Mouse (Mus musculus): ENCODE data around the gene Sh3d19. TPM values are rescaled to one million over a fixed set of nuclear protein-coding genes. Genes with fewer than 3 reads are reported as not detected.

Sh3d19 gene
- polyA plus RNA-seq, 1 experiment = 64.7 TPM

- peak overlapping the region; percentile 63 for H3K4me3 ChIP-seq (replicated peaks; ENCODE audit: extremely low read depth, low read depth, low read length)
- peaks cover 18% of the 10 kb centered on the region for H3K4me1 ChIP-seq (ENCODE audit: control insufficient read depth, insufficient read depth, low read length)
- peak; percentile 19 for DNase-seq
- WGBS = 11% methylated on average over 3 of the region's 3 CpGs
- TF ChIP-seq POLR2A (IDR thresholded peaks at IDR 0.05; ENCODE audit: borderline replicate concordance, extremely low read depth, low read depth, low read length) = no peak
- TF ChIP-seq CTCF (IDR thresholded peaks at IDR 0.05; ENCODE audit: insufficient read depth, low read length) = no peak
Observed at GRCm38 (mm10) chr3:86038648-86039047, 67.7 kb downstream of the Sh3d19 start.

- Histone ChIP-seq H3K4me3 (replicated peaks; ENCODE audit: extremely low read depth, low read depth, low read length) (no peak overlapping the region), H3K4me1 (ENCODE audit: control insufficient read depth, insufficient read depth, low read length) (peaks cover 18% of the 10 kb centered on the region)
- DNase-seq = no peak
- TF ChIP-seq POLR2A (IDR thresholded peaks at IDR 0.05; ENCODE audit: borderline replicate concordance, extremely low read depth, low read depth, low read length) (no peak), CTCF (IDR thresholded peaks at IDR 0.05; ENCODE audit: insufficient read depth, low read length) (no peak)
- 51% methylated on average over 14 of the region's 14 CpGs for whole genome bisulfite sequencing
Observed at GRCm38 (mm10) chr3:86040286-86041201, 69.6 kb downstream of the Sh3d19 start.

- Histone ChIP-seq H3K4me3 (replicated peaks; ENCODE audit: extremely low read depth, low read depth, low read length) (no peak overlapping the region), H3K4me1 (ENCODE audit: control insufficient read depth, insufficient read depth, low read length) (no peaks in the 10 kb centered on the region; the same call in 1 of the 2 replicates)
- WGBS = 95% methylated on average over 9 of the region's 9 CpGs
- DNase-seq = no peak
- TF ChIP-seq CTCF (IDR thresholded peaks at IDR 0.05; ENCODE audit: insufficient read depth, low read length) (no peak), POLR2A (IDR thresholded peaks at IDR 0.05; ENCODE audit: borderline replicate concordance, extremely low read depth, low read depth, low read length) (no peak)
Observed at GRCm38 (mm10) chr3:86047686-86048408, 76.9 kb downstream of the Sh3d19 start.

- no peak for DNase-seq
- no peaks in the 10 kb centered on the region; the same call in 1 of the 2 replicates for H3K4me1 ChIP-seq (ENCODE audit: control insufficient read depth, insufficient read depth, low read length)
- 91% methylated on average over 2 of the region's 2 CpGs for WGBS
- H3K4me3 ChIP-seq (replicated peaks; ENCODE audit: extremely low read depth, low read depth, low read length) = no peak overlapping the region
- no peak for TF ChIP-seq POLR2A (IDR thresholded peaks at IDR 0.05; ENCODE audit: borderline replicate concordance, extremely low read depth, low read depth, low read length)
- TF ChIP-seq CTCF (IDR thresholded peaks at IDR 0.05; ENCODE audit: insufficient read depth, low read length) = no peak
Observed at GRCm38 (mm10) chr3:86049041-86049440, 78.1 kb downstream of the Sh3d19 start.

GRCm38 (mm10) chr3:86056678-86057077 is 85.8 kb downstream of the Sh3d19 start:
- TF ChIP-seq CTCF (IDR thresholded peaks at IDR 0.05; ENCODE audit: insufficient read depth, low read length) = no peak
- TF ChIP-seq POLR2A (IDR thresholded peaks at IDR 0.05; ENCODE audit: borderline replicate concordance, extremely low read depth, low read depth, low read length) = no peak
- DNase-seq = peak; percentile 33
- Histone ChIP-seq H3K4me1 (ENCODE audit: control insufficient read depth, insufficient read depth, low read length) (peaks cover 8% of the 10 kb centered on the region), H3K4me3 (replicated peaks; ENCODE audit: extremely low read depth, low read depth, low read length) (no peak overlapping the region)
- WGBS = 31% methylated on average over 4 of the region's 4 CpGs

- WGBS = 54% methylated on average over 6 of the region's 6 CpGs
Observed at GRCm38 (mm10) chr3:86057436-86058095, 86.7 kb downstream of the Sh3d19 start.

GRCm38 (mm10) chr3:86069646-86070250 is 98.8 kb downstream of the Sh3d19 start:
- WGBS = 88% methylated on average over 11 of the region's 11 CpGs
- TF ChIP-seq POLR2A (IDR thresholded peaks at IDR 0.05; ENCODE audit: borderline replicate concordance, extremely low read depth, low read depth, low read length) (no peak), CTCF (IDR thresholded peaks at IDR 0.05; ENCODE audit: insufficient read depth, low read length) (peak; percentile 31; the same call in 1 of the 2 replicates)

More at GRCm38 (mm10) chr3:86057436-86058095, 86.7 kb downstream of the Sh3d19 start:
- Histone ChIP-seq H3K4me3 (replicated peaks; ENCODE audit: extremely low read depth, low read depth, low read length) (no peak overlapping the region), H3K4me1 (ENCODE audit: control insufficient read depth, insufficient read depth, low read length) (peaks cover 8% of the 10 kb centered on the region)
- no peak for DNase-seq
- TF ChIP-seq POLR2A (IDR thresholded peaks at IDR 0.05; ENCODE audit: borderline replicate concordance, extremely low read depth, low read depth, low read length) = no peak
- TF ChIP-seq CTCF (IDR thresholded peaks at IDR 0.05; ENCODE audit: insufficient read depth, low read length) = no peak

GRCm38 (mm10) chr3:86070799-86071198 is 99.9 kb downstream of the Sh3d19 start:
- WGBS = 91% methylated on average over 7 of the region's 7 CpGs
- DNase-seq = no peak
- no peak for TF ChIP-seq POLR2A (IDR thresholded peaks at IDR 0.05; ENCODE audit: borderline replicate concordance, extremely low read depth, low read depth, low read length)
- H3K4me3 ChIP-seq (replicated peaks; ENCODE audit: extremely low read depth, low read depth, low read length) = no peak overlapping the region
- H3K4me1 ChIP-seq (ENCODE audit: control insufficient read depth, insufficient read depth, low read length) = no peaks in the 10 kb centered on the region; the same call in 1 of the 2 replicates

More at GRCm38 (mm10) chr3:86069646-86070250, 98.8 kb downstream of the Sh3d19 start:
- DNase-seq = no peak
- Histone ChIP-seq H3K4me1 (ENCODE audit: control insufficient read depth, insufficient read depth, low read length) (peaks cover 4% of the 10 kb centered on the region; the same call in 1 of the 2 replicates), H3K4me3 (replicated peaks; ENCODE audit: extremely low read depth, low read depth, low read length) (no peak overlapping the region)

- TF ChIP-seq POLR2A (IDR thresholded peaks at IDR 0.05; ENCODE audit: borderline replicate concordance, extremely low read depth, low read depth, low read length) (no peak), CTCF (IDR thresholded peaks at IDR 0.05; ENCODE audit: insufficient read depth, low read length) (no peak)
- Histone ChIP-seq H3K4me1 (ENCODE audit: control insufficient read depth, insufficient read depth, low read length) (peaks cover under 1% of the 10 kb centered on the region), H3K4me3 (replicated peaks; ENCODE audit: extremely low read depth, low read depth, low read length) (no peak overlapping the region)
- WGBS = 67% methylated on average over 3 of the region's 3 CpGs
- no peak for DNase-seq
Observed at GRCm38 (mm10) chr3:86072066-86072465, 101.2 kb downstream of the Sh3d19 start.

Data from lung, adult 2 months (tissue).